Mouse (Mus musculus) stomach, embryonic 16.5 days (tissue): ENCODE measurements around the gene Wbp2. TPM values are rescaled to one million over a fixed set of nuclear protein-coding genes. Genes with fewer than 3 reads are reported as not detected.
A peak's percentile ranks its signal among the peaks of the same experiment; 100 is the strongest.

Experiments used
- ATAC-seq: fragments of 200-750 bp; cut with Nextera tagmentation; 2 replicates; pipeline ENCODE4 v1.8.0; 2017; ENCODE audit warnings: moderate number of reproducible peaks, moderate TSS enrichment; ENCODE audit not compliant: insufficient read depth, low FRiP score
- H3K27ac ChIP-seq: fragments of 300-500 bp; sonication (generic); 2 replicates; pipeline ENCODE4 v1.5.1; 2014; ENCODE audit warnings: low read length
- H3K27me3 ChIP-seq: fragments of 300-500 bp; sonication (generic); 2 replicates; pipeline ENCODE4 v1.6.1; 2014; ENCODE audit warnings: low read length, control low read depth, mixed read lengths; ENCODE audit not compliant: control insufficient read depth, insufficient read depth
- H3K36me3 ChIP-seq: fragments of 300-500 bp; sonication (generic); 2 replicates; pipeline ENCODE4 v1.6.1; 2014; ENCODE audit warnings: low read length; ENCODE audit not compliant: control insufficient read depth, insufficient read depth
- H3K4me1 ChIP-seq: fragments of 300-500 bp; sonication (generic); 2 replicates; pipeline ENCODE4 v1.6.1; 2014; ENCODE audit warnings: low read length, control low read depth, mixed read lengths; ENCODE audit not compliant: control insufficient read depth, insufficient read depth
- H3K4me2 ChIP-seq: fragments of 300-500 bp; sonication (generic); 2 replicates; pipeline ENCODE4 v1.6.1; 2014; ENCODE audit warnings: low read depth, low read length, mixed read lengths
- H3K4me3 ChIP-seq: fragments of 300-500 bp; sonication (generic); replicated peaks from 2 replicates; pipeline ENCODE4 v1.5.1; 2014; ENCODE audit warnings: mild to moderate bottlenecking, low read length
- H3K9ac ChIP-seq: fragments of 300-500 bp; sonication (generic); 2 replicates; pipeline ENCODE4 v1.6.1; 2014; ENCODE audit warnings: low read length
- H3K9me3 ChIP-seq: fragments of 300-500 bp; sonication (generic); replicated peaks from 2 replicates; pipeline ENCODE4 v1.6.1; 2016; ENCODE audit warnings: low read length, control low read depth; ENCODE audit not compliant: control insufficient read depth
- WGBS: fragments of 180-500 bp; shearing (Covaris S2); extraction: QIAGEN DNeasy Blood & Tissue Kit; methylation state at CpG from one replicate; pipeline ENCODE4 v1.1.7; 2014; 5-methylcytosine and 5-hydroxymethylcytosine counted together
- polyA plus RNA-seq: library from polyadenylated mRNA; unstranded; fragments of >200 nt; fragmentation: Nextera tagmentation; extraction: Ambion mirVana; gene quantifications from 2 replicates; pipeline ENCODE4 v1.2.1, GENCODE M21; 2015

Gene Wbp2
- polyA plus RNA-seq, 1 experiment from 2014 or later = 81.8 TPM

DNA sequence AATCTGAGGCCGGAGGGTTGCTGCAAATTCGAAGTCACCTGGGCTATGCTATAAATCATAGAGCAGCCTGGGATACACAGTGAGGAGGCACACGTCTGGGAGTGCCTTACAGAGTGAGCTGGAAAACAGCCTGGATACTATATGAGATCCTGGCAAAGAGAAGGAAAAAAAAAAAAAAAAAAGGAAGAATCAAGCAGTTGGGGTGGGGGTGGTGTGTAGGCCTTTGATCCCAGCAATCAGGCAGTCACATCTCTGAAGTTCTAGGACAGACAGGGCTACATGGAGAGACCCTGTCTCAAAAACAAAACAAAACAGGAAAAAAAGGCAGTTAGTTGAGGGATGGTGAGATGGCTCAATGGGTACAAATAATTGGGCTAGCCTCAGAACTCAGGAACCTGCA lies 50.1 kb downstream of the Wbp2 start:
- Histone ChIP-seq H3K4me1 (0 out of 2 replicates have a peak, but pooled peaks cover 7% of the 10 kb centered on the region), H3K27me3 (no peaks in the 10 kb centered on the region), H3K4me3 (no peak overlapping the region), H3K9me3 (no peaks in the 10 kb centered on the region), H3K4me2 (no peak overlapping the region), H3K9ac (no peak overlapping the region), H3K36me3 (peaks cover 4% of the 10 kb centered on the region), H3K27ac (no peak overlapping the region)
- 75% methylated on average over 3 of the region's 3 CpGs for WGBS
- no peak for ATAC-seq

DNA sequence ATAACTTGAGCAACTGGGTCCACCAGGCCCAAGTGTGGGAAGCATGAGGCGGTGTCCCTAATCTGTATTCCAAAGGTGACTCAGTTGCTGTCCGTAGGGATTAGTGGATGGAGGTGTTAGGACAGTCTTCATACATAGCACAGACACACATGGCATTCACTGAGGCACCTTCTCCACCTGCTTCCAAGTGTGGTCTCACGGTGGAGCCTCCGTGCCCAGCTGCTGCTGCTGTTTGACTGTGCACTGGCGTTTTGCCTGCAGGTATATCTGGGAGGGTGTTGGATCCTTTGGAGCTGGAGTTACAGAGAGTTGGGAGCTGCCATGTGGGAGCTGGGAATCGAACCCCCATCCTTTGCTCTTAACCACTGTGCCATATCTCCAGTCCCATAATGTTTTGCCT lies 52.2 kb downstream of the Wbp2 start:
- no peak overlapping the region for H3K27ac ChIP-seq
- no peaks in the 10 kb centered on the region for H3K36me3 ChIP-seq
- peaks cover 16% of the 10 kb centered on the region; the same call in 1 of the 2 replicates for H3K4me1 ChIP-seq
- no peak overlapping the region for H3K4me3 ChIP-seq
- no peak overlapping the region for H3K9ac ChIP-seq
- no peak overlapping the region for H3K4me2 ChIP-seq
- no peaks in the 10 kb centered on the region for H3K9me3 ChIP-seq
- ATAC-seq = no peak
- no peaks in the 10 kb centered on the region for H3K27me3 ChIP-seq
- whole genome bisulfite sequencing = 95% methylated on average over 6 of the region's 6 CpGs

DNA sequence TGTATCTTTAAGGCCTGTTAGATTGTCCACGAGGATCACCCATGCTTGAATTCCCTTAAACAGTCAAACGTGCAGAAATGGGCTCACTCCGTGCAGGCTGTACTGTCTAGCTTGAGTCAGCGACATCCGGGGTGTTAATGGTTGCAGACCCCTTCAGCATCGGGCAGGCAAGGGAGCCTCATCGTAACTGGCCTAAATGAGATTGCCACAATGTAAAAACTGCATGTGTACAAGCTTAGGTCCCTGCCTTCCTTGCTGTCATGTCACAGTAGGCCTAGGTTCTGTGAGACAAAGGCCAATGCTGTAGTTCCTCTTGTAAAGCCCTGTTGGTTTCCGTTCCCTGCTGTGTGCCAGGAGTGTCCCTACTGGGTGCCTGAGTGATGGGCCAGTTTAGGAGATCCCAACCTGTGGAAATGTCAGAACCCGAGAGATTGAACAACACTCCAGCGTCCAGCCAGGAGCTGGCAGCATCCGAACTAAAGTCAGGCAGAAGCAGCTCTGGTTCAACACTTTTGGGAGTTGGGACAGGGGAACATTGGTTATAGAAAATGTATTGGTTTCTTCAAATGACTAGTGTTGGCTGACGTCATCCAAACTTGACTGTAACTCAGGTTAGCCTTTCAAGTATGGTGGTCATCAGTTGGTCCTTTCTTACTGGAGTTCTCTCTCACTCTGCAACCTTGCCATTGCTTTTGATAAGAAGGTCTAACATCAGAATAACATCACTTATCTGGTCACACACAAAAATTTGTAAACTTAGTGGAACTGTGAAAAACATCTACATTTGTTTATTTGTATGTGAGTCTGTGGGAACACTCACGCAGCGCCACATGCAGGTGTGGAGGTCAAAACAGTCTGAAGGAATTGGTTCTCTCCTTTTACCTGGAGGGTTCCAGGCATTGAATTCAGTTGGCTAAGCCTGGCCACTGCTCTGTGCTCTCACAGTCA lies 55.6 kb downstream of the Wbp2 start:
- Histone ChIP-seq H3K4me2 (peak overlapping the region; percentile 77), H3K36me3 (no peaks in the 10 kb centered on the region), H3K4me3 (peak overlapping the region; percentile 68), H3K4me1 (peaks cover 18% of the 10 kb centered on the region; the same call in 1 of the 2 replicates), H3K27me3 (no peaks in the 10 kb centered on the region), H3K9me3 (no peaks in the 10 kb centered on the region), H3K27ac (peak overlapping the region; percentile 99), H3K9ac (peak overlapping the region; percentile 93)
- no peak for ATAC-seq
- 23% methylated on average over 14 of the region's 14 CpGs for WGBS

DNA sequence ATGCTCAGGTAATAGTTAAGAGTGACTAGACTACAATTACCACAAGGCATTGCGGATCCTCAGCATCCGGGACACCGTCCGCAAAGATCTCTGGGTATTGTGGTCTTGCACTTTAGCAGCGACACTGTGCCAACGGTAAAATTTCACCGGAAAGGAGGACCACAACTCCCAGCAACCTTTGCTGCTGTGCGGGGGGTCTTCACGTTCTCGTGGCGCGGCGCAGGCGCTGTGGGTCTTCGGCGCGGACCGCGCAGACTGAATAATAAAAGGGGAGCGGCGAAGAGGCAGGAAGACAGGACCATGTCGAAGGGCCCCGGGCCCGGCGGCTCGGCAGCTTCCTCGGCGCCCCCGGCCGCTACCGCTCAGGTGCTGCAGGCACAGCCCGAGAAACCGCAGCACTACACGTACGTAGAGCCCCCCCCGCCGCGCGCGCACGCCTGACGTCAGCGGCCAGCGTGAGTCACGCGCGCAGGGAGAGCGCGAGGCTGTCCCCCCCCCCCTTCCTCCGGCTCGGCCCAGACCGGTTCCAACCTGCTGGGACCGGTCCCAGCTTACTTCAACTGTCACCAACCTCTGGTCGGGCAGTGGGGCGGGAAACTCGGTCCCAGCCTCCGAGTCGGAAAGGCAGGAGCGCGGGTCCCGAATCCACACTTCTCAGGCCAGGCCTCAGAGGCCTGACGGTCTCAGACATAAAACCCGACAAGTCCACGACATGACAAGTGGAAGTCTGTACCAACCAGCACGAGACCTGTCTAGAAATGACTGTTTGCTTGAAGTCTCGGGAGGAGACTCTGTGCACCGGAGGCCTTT lies 56.5 kb downstream of the Wbp2 start, which contains the start of gene Unk:
Unk (plus strand) TSS at position 235 of the 810 bp plus-strand sequence.
- ATAC-seq = peak; percentile 95
- H3K4me3 ChIP-seq = peak within 1 kb of the TSS; percentile 68
- H3K36me3 ChIP-seq = no peaks in the 10 kb centered on the region
- H3K4me1 ChIP-seq = peaks cover 18% of the 10 kb centered on the region; the same call in 1 of the 2 replicates
- H3K27me3 ChIP-seq = no peaks in the 10 kb centered on the region
- peak within 1 kb of the TSS; percentile 99 for H3K27ac ChIP-seq
- H3K4me2 ChIP-seq = peak within 1 kb of the TSS; percentile 77
- under 1% methylated on average over 66 of the region's 67 CpGs for WGBS
- H3K9ac ChIP-seq = peak within 1 kb of the TSS; percentile 93
- H3K9me3 ChIP-seq = no peaks in the 10 kb centered on the region

DNA sequence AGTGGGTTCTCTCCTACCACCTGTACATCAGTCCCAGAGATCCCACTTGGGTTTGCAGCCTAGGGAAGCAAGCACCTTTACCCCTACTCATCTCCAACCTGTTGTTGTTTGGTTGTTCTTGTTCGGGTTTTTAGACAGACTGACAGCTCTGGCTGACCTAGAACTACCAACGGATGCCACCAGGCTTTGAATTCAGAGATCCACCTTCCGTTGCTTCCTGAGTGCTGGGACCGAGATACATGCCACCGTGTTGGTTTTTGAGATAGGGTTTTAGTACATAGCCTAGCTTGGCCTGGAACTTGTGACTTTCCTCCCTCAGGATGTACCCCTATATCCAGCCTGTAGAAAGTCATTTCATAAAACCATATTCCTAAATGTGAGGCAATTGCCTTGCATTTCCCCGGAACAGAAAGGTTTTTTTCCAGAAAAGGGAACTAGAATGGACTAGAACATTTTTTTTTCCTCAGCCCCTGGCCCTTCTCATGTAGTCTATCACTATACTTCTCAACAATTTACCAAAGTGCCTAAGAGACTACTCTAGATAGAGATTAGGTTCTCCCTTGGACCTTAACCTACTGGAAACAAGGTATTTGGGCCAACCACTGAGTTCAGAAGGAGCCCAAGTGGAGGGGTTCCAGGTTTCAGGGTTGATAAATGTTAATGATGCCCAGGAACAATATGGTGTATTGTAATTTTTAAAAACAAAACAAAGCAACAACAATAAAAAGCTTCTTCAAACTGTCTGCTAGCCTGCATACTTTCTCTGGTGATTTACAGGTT lies 57.5 kb downstream of the Wbp2 start:
- WGBS = 74% methylated on average over 6 of the region's 6 CpGs
- peak overlapping the region; percentile 22; the same call in 1 of the 2 replicates for H3K27ac ChIP-seq

More for the DNA sequence above, 57.5 kb downstream of the Wbp2 start:
- Histone ChIP-seq H3K9me3 (no peaks in the 10 kb centered on the region), H3K9ac (peak overlapping the region; percentile 73), H3K4me3 (peak overlapping the region; percentile 68), H3K4me2 (peak overlapping the region; percentile 63), H3K36me3 (no peaks in the 10 kb centered on the region), H3K4me1 (peaks cover 18% of the 10 kb centered on the region; the same call in 1 of the 2 replicates), H3K27me3 (no peaks in the 10 kb centered on the region)
- ATAC-seq = no peak

Other genes starting within 250 kb of the Wbp2 start
- 20.8 and 21.1 TPM in 2 replicates for gene Myo15b, start 228.6 kb downstream of the Wbp2 start, polyA plus RNA-seq
- 6.5 and 8.5 TPM in 2 replicates for gene Smim5, start 187.0 kb downstream of the Wbp2 start, polyA plus RNA-seq
- gene Smim6, start 175.0 kb downstream of the Wbp2 start, polyA plus RNA-seq = 57.0 and 68.4 TPM in 2 replicates
- 32.0 and 35.2 TPM in 2 replicates for gene Sap30bp, start 153.7 kb downstream of the Wbp2 start, polyA plus RNA-seq
- gene Recql5, start 153.5 kb downstream of the Wbp2 start, polyA plus RNA-seq = 19.5 and 19.7 TPM in 2 replicates
- 18.9 and 24.4 TPM in 2 replicates for gene Itgb4, start 112.3 kb downstream of the Wbp2 start, polyA plus RNA-seq
- gene Galk1, start 74.3 kb downstream of the Wbp2 start, polyA plus RNA-seq = 186 and 187 TPM in 2 replicates
- 1,496 and 1,592 TPM in 2 replicates for gene H3f3b, start 59.0 kb downstream of the Wbp2 start, polyA plus RNA-seq
- gene Unk, start 56.7 kb downstream of the Wbp2 start, polyA plus RNA-seq = 26.4 and 26.9 TPM in 2 replicates
- 8.3 and 9.9 TPM in 2 replicates for gene Unc13d, start 9.0 kb downstream of the Wbp2 start, polyA plus RNA-seq
- 22.7 and 23.1 TPM in 2 replicates for gene Trim47, start 40.2 kb upstream of the Wbp2 start, polyA plus RNA-seq
- 6.2 and 8.0 TPM in 2 replicates for gene Trim65, start 44.1 kb upstream of the Wbp2 start, polyA plus RNA-seq
- 83.5 and 87.0 TPM in 2 replicates for gene Mrpl38, start 51.9 kb upstream of the Wbp2 start, polyA plus RNA-seq
- gene Fbf1, start 81.2 kb upstream of the Wbp2 start, polyA plus RNA-seq = 28.0 and 31.4 TPM in 2 replicates
- gene Ten1, start 111.9 kb upstream of the Wbp2 start, polyA plus RNA-seq = 74.7 and 78.2 TPM in 2 replicates
- gene Acox1, start 112.0 kb upstream of the Wbp2 start, polyA plus RNA-seq = 50.8 and 61.0 TPM in 2 replicates
- gene Evpl, start 151.1 kb upstream of the Wbp2 start, polyA plus RNA-seq = 19.2 and 23.5 TPM in 2 replicates
- gene Srp68, start 187.2 kb upstream of the Wbp2 start, polyA plus RNA-seq = 85.5 and 89.4 TPM in 2 replicates
- gene Galr2, start 193.9 kb upstream of the Wbp2 start, polyA plus RNA-seq = 0.26 and 0.45 TPM in 2 replicates
- gene Exoc7, start 220.2 kb upstream of the Wbp2 start, polyA plus RNA-seq = 56.8 and 58.4 TPM in 2 replicates
- gene Foxj1, start 248.4 kb upstream of the Wbp2 start, polyA plus RNA-seq = 0.39 and 0.41 TPM in 2 replicates